Mouse (Mus musculus) forebrain, embryonic 15.5 days (tissue): Measurements from ENCODE around the gene Itga2. TPM values are rescaled to one million over a fixed set of nuclear protein-coding genes. Genes with fewer than 3 reads are reported as not detected.

Source experiments
- ATAC-seq: fragments of 200-750 bp; cut with Nextera tagmentation; replicated peaks from 2 replicates; pipeline ENCODE4 v1.8.0; 2017; ENCODE audit warnings: mild to moderate bottlenecking, moderate TSS enrichment, moderate library complexity
- H3K27ac ChIP-seq: fragments of 300-500 bp; sonication (generic); replicated peaks from 2 replicates; pipeline ENCODE4 v1.5.1; 2015; ENCODE audit warnings: mild to moderate bottlenecking, inconsistent platforms
- H3K27me3 ChIP-seq: fragments of 300-500 bp; sonication (generic); 2 replicates; pipeline ENCODE4 v1.6.1; 2015; ENCODE audit warnings: inconsistent platforms
- H3K36me3 ChIP-seq: fragments of 300-500 bp; sonication (generic); 2 replicates; pipeline ENCODE4 v1.6.1; 2015; ENCODE audit warnings: mild to moderate bottlenecking, inconsistent platforms
- H3K4me1 ChIP-seq: fragments of 300-500 bp; sonication (generic); 2 replicates; pipeline ENCODE4 v1.6.1; 2015; ENCODE audit warnings: inconsistent platforms
- H3K4me2 ChIP-seq: fragments of 300-500 bp; sonication (generic); replicated peaks from 2 replicates; pipeline ENCODE4 v1.6.1; 2015; ENCODE audit warnings: mild to moderate bottlenecking, inconsistent platforms
- H3K4me3 ChIP-seq: fragments of 300-500 bp; sonication (generic); 2 replicates; pipeline ENCODE4 v1.5.1; 2015; ENCODE audit warnings: mild to moderate bottlenecking, inconsistent platforms
- H3K9ac ChIP-seq: fragments of 300-500 bp; sonication (generic); replicated peaks from 2 replicates; pipeline ENCODE4 v1.6.1; 2015; ENCODE audit warnings: mild to moderate bottlenecking, inconsistent platforms
- H3K9me3 ChIP-seq: fragments of 300-500 bp; sonication (generic); 2 replicates; pipeline ENCODE4 v1.6.1; 2016; ENCODE audit warnings: inconsistent platforms
- WGBS: fragments of 180-500 bp; shearing (Covaris S2); methylation state at CpG from one replicate; pipeline ENCODE4 v1.1.7; 2015; ENCODE audit warnings: mixed read lengths; 5-methylcytosine and 5-hydroxymethylcytosine counted together
- polyA plus RNA-seq: library from polyadenylated mRNA; unstranded; fragments of >200 nt; fragmentation: Nextera tagmentation; extraction: Ambion mirVana; gene quantifications from 2 replicates; pipeline ENCODE4 v1.2.1, GENCODE M21; 2015

Itga2 gene
- polyA plus RNA-seq, result 0.66 and 2.0 TPM in 2 replicates

- peak; percentile 89 for ATAC-seq
- Histone ChIP-seq H3K27ac (no peak within 1 kb of the TSS), H3K9ac (peak within 1 kb of the TSS; percentile 40), H3K4me3 (peak within 1 kb of the TSS; percentile 42), H3K9me3 (no peaks in the 10 kb centered on the region), H3K4me2 (peak within 1 kb of the TSS; percentile 87), H3K36me3 (no peaks in the 10 kb centered on the region), H3K27me3 (no peaks in the 10 kb centered on the region), H3K4me1 (peaks cover 15% of the 10 kb centered on the region)
- 2% methylated on average over 28 of the region's 28 CpGs for WGBS
These were observed at the start of gene Itga2 for GRCm38 (mm10) chr13:114931775-114932294. TSS of gene Itga2 (minus strand) at chr13:114932100.

DNA sequence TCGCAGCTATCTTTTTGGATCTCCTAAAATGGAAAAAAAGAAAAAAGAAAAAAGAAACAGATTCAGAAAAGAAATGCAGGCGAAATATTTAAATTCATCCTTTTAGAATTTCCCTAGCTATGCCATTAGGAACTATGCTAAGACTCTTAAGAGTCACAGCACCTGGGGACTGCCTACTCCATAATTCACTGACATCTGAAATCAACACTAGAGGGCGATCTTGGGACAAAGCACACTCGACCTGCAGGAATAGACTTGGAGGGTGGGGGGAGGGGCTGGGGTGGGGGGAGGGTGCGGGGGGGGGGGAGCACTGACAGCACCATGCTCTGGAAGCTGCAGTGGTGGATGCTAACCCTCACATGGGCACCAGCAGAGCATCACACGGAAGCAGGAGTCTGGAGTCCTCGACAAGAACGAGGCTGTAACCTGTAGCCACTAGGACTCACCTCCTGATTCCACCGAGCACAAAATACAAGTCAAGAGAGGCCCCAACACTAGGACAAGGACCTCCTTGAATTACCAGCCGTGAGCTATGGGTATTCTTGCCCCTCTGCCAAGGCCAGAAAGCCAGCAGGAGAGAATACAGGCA is 49.0 kb upstream of the Itga2 start:
- 39% methylated on average over 10 of the region's 10 CpGs for WGBS
- ATAC-seq, result peak; percentile 46; the same call in 1 of the 2 replicates
- H3K36me3 ChIP-seq, result no peaks in the 10 kb centered on the region

DNA sequence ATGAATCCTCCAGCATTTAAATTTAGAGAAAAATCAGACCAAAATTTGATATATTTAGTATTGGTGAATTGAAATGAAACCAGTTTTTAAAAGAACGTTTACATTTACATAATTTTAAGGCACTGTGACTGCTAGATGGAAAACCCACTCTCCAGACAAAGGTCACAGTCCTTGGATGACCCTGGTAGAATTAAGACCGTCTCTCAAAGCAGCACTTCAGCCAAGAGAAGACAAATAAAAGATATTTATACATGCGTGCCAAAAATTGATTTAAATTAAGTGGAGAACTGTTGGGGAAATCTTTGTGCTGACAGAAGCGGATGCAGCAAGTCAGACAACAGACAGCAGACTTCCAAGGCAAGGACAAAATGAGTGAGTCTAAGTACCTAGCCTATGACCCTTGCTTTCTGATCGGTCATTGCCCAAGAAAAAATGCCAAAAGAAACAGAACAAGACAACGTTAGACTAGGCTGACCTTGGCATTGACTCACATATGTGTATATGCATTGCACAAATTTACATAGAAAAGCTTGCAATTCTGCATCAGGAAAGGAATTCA is 42.7 kb upstream of the Itga2 start:
- H3K27me3 ChIP-seq, result no peaks in the 10 kb centered on the region
- no peak overlapping the region for H3K9ac ChIP-seq
- no peaks in the 10 kb centered on the region for H3K9me3 ChIP-seq
- WGBS, result 77% methylated on average over 6 of the region's 6 CpGs
- H3K36me3 ChIP-seq, result no peaks in the 10 kb centered on the region
- no peak overlapping the region for H3K4me2 ChIP-seq
- ATAC-seq, result no peak
- no peak overlapping the region for H3K4me3 ChIP-seq
- H3K27ac ChIP-seq, result no peak overlapping the region
- H3K4me1 ChIP-seq, result no peaks in the 10 kb centered on the region

More for the DNA sequence above, 49.0 kb upstream of the Itga2 start:
- no peak overlapping the region for H3K4me2 ChIP-seq
- no peaks in the 10 kb centered on the region for H3K9me3 ChIP-seq
- no peak overlapping the region for H3K4me3 ChIP-seq
- H3K27ac ChIP-seq, result no peak overlapping the region
- no peaks in the 10 kb centered on the region for H3K4me1 ChIP-seq
- no peaks in the 10 kb centered on the region for H3K27me3 ChIP-seq
- no peak overlapping the region for H3K9ac ChIP-seq

DNA sequence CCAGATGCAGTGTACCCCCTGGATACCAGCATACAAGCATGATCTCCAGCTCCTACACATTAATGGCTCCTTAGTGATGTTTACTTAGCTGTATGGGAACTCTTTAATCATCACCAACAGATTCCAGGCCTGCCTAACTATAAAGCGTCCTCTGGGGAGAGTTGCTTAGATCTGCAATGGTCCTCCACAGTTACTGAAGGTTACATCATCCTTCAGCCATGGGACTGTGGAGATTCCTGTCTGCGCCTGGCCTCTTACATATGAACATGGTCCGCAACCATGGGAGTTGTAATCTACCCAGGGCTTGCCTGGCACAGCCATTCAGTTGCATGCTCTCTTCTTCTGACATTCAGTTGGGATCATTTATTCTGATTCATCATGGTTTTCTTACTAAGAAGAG is 40.0 kb upstream of the Itga2 start:
- 97% methylated on average over 3 of the region's 3 CpGs for WGBS

GRCm38 (mm10) chr13:114964233-114964632 is 32.3 kb upstream of the Itga2 start:
- H3K4me2 ChIP-seq, result no peak overlapping the region
- H3K27ac ChIP-seq, result no peak overlapping the region
- H3K4me3 ChIP-seq, result no peak overlapping the region
- no peak overlapping the region for H3K9ac ChIP-seq
- no peaks in the 10 kb centered on the region for H3K36me3 ChIP-seq
- ATAC-seq, result peak; percentile 93
- H3K9me3 ChIP-seq, result no peaks in the 10 kb centered on the region
- WGBS, result 19% methylated on average over 2 of the region's 2 CpGs
- H3K4me1 ChIP-seq, result no peaks in the 10 kb centered on the region
- no peaks in the 10 kb centered on the region for H3K27me3 ChIP-seq

More for the DNA sequence above, 40.0 kb upstream of the Itga2 start:
- ATAC-seq, result no peak
- Histone ChIP-seq H3K27me3 (no peaks in the 10 kb centered on the region), H3K4me3 (no peak overlapping the region), H3K36me3 (no peaks in the 10 kb centered on the region), H3K9me3 (no peaks in the 10 kb centered on the region), H3K4me1 (no peaks in the 10 kb centered on the region), H3K9ac (no peak overlapping the region), H3K27ac (no peak overlapping the region), H3K4me2 (no peak overlapping the region)

- H3K36me3 ChIP-seq, result no peaks in the 10 kb centered on the region
- H3K27ac ChIP-seq, result no peak overlapping the region
- H3K27me3 ChIP-seq, result no peaks in the 10 kb centered on the region
- no peaks in the 10 kb centered on the region for H3K4me1 ChIP-seq
- no peaks in the 10 kb centered on the region for H3K9me3 ChIP-seq
- no peak overlapping the region for H3K4me2 ChIP-seq
- H3K4me3 ChIP-seq, result no peak overlapping the region
- ATAC-seq, result no peak
- H3K9ac ChIP-seq, result no peak overlapping the region
These were observed 22.6 kb upstream of the Itga2 start for GRCm38 (mm10) chr13:114954516-114954915.

- Histone ChIP-seq H3K36me3 (no peaks in the 10 kb centered on the region), H3K4me2 (no peak overlapping the region), H3K9ac (no peak overlapping the region), H3K4me1 (peaks cover 15% of the 10 kb centered on the region), H3K4me3 (no peak overlapping the region), H3K9me3 (no peaks in the 10 kb centered on the region), H3K27ac (no peak overlapping the region), H3K27me3 (no peaks in the 10 kb centered on the region)
- 90% methylated on average over 7 of the region's 7 CpGs for WGBS
- ATAC-seq, result no peak
These were observed 1.6 kb upstream of the Itga2 start for GRCm38 (mm10) chr13:114933541-114933940.

- Histone ChIP-seq H3K9ac (peak overlapping the region; percentile 40), H3K27me3 (no peaks in the 10 kb centered on the region), H3K27ac (no peak overlapping the region), H3K4me2 (peak overlapping the region; percentile 87), H3K4me3 (peak overlapping the region; percentile 42), H3K9me3 (no peaks in the 10 kb centered on the region), H3K4me1 (peaks cover 15% of the 10 kb centered on the region), H3K36me3 (no peaks in the 10 kb centered on the region)
- peak; percentile 63 for ATAC-seq
- WGBS, result 1% methylated on average over 10 of the region's 10 CpGs
These were observed 777 bp downstream of the Itga2 start for GRCm38 (mm10) chr13:114930996-114931649.

DNA sequence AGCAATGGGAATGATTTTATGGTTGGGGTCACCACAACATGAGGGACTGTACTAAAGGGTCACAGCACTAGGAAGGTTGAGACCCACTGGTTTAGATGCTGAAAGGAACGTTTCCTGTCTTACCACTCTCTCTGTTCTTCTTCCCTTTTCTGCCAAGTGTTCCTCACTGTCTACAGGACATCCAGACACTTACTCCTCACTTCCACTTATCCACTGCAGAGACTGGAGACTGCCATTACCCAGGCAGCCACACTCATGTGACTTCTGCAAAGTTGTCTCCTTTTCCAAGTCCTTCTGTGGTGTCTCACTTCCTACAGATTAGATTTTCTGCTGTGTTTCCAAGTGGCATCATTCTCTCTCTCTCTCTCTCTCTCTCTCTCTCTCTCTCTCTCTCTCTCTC is 7.1 kb downstream of the Itga2 start:
- Histone ChIP-seq H3K27ac (no peak overlapping the region), H3K4me2 (no peak overlapping the region), H3K9ac (no peak overlapping the region), H3K4me1 (peaks cover 16% of the 10 kb centered on the region), H3K4me3 (no peak overlapping the region), H3K36me3 (no peaks in the 10 kb centered on the region), H3K27me3 (no peaks in the 10 kb centered on the region), H3K9me3 (no peaks in the 10 kb centered on the region)
- WGBS, result 84% methylated on average over 1 of the region's 1 CpGs
- ATAC-seq, result no peak

GRCm38 (mm10) chr13:114923331-114923730 is 8.6 kb downstream of the Itga2 start:
- peak overlapping the region; percentile 29 for H3K4me2 ChIP-seq
- H3K27ac ChIP-seq, result peak overlapping the region; percentile 56
- H3K27me3 ChIP-seq, result no peaks in the 10 kb centered on the region
- peak overlapping the region; percentile 6; the same call in 1 of the 2 replicates for H3K9ac ChIP-seq
- H3K36me3 ChIP-seq, result no peaks in the 10 kb centered on the region
- ATAC-seq, result peak; percentile 96
- peaks cover 16% of the 10 kb centered on the region for H3K4me1 ChIP-seq
- 6% methylated on average over 9 of the region's 9 CpGs for WGBS
- 0 out of 2 replicates have a peak overlapping the region, but pooled peaks have one; percentile 4 for H3K4me3 ChIP-seq
- no peaks in the 10 kb centered on the region for H3K9me3 ChIP-seq

- ATAC-seq, result no peak
- Histone ChIP-seq H3K4me3 (no peak overlapping the region), H3K27ac (no peak overlapping the region), H3K4me2 (no peak overlapping the region), H3K27me3 (no peaks in the 10 kb centered on the region), H3K9ac (no peak overlapping the region), H3K4me1 (no peaks in the 10 kb centered on the region), H3K9me3 (no peaks in the 10 kb centered on the region), H3K36me3 (no peaks in the 10 kb centered on the region)
- WGBS, result 80% methylated on average over 5 of the region's 5 CpGs
These were observed 16.1 kb downstream of the Itga2 start for GRCm38 (mm10) chr13:114915767-114916166.

DNA sequence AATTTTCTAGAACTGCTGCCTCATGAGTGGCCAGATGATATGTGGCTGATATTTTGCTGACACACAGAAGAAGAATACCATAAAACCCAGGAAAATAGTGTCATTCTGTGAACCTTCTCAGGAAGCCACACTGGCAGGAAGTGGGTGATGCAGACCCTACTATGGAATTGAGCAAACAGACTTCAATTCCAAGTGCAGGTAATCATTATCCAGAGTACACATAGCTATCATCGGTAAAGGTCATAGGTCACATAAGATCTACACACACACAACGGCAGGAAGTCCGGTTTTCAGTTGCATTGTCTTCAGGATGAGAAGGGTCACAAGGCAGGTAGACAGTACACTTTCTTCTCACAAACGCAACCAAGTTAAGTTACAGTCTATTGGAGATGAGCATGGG is 16.9 kb downstream of the Itga2 start:
- Histone ChIP-seq H3K9ac (no peak overlapping the region), H3K27ac (no peak overlapping the region), H3K4me1 (no peaks in the 10 kb centered on the region), H3K27me3 (no peaks in the 10 kb centered on the region), H3K9me3 (no peaks in the 10 kb centered on the region), H3K36me3 (no peaks in the 10 kb centered on the region), H3K4me3 (no peak overlapping the region), H3K4me2 (no peak overlapping the region)
- 92% methylated on average over 4 of the region's 4 CpGs for WGBS
- no peak for ATAC-seq
